Mouse (Mus musculus): ENCODE measurements at regions not wholly inside any gene's neighbourhood (a gene's known extent, or its start where the extent isn't known, plus 50 kb on each side); places are given as distances from the start of the nearest gene placed in this dataset.

DNA sequence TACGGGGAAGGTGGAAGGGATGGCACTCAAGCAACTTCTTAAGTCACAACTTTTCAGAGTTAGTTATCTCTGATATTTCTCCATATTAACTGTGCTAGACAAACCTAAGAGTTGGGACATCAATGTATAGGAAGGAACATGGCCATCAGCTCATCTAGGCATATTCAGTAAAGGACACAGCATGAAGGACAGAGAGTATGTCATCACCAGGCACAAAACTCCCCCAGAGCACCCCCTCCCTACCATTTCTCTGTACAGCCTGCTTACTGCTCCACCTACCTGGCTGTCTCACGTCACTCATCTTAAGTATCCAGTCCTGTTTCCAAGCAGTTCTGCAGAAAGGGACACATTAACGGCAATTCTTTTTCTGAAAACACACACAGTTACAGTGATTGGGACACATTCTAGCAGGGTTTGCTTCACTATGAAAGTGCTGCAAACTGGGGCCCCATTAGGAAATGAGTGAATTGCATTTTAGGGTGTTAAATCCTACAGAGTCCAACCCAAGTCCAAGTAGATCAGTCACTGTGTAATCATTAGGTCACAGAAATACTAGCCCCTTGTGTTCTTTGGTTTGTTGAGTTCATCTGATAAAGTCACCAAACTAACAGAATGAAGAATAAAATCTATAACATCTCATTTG lies 180.7 kb upstream of the Thbs1 start:
- TF ChIP-seq CTCF (IDR thresholded peaks at IDR 0.05) (no peak), POLR2A (IDR thresholded peaks at IDR 0.05; ENCODE audit: insufficient read depth, low read depth, low read length) (no peak), EP300 (IDR thresholded peaks at IDR 0.05; ENCODE audit: insufficient read depth, low read depth, low read length) (no peak)
